Comparison of ENCODE assay signal across 30 mouse cellular contexts in genomic region chr6:120952475-120952874, GRCm38 (mm10).
"Had no signal": no experiment of that assay in that cellular context is flagged by ENCODE, and none has a peak within 500 bp of the region (broad histone marks: within the 10 kb centered on the region; RNA-seq: fewer than 3 reads in every experiment).

No protein-coding gene starts in this region.

- H3K27ac ChIP-seq: left cerebral cortex, adult 2 months; limb, embryonic 10.5 days; limb, embryonic 12.5 days; limb, embryonic 13.5 days; limb, embryonic 15.5 days; liver, embryonic 12.5 days; liver, embryonic 13.5 days; liver, embryonic 14.5 days; liver, embryonic 15.5 days; lung, embryonic 15.5 days; macrophage; midbrain, embryonic 10.5 days; midbrain, embryonic 12.5 days; midbrain, embryonic 13.5 days; midbrain, embryonic 15.5 days had no signal

- H3K4me1 ChIP-seq: limb, embryonic 10.5 days; limb, embryonic 12.5 days; limb, embryonic 13.5 days; limb, embryonic 15.5 days; lung, embryonic 15.5 days; midbrain, embryonic 10.5 days; midbrain, embryonic 12.5 days; midbrain, embryonic 13.5 days; midbrain, embryonic 15.5 days had no signal

- DNase-seq: left cerebral cortex, postnatal 4 days; liver; liver, embryonic 13.5 days; liver, postnatal 0 days; lung, adult 18-20 months; lung, adult 2 months; lung, embryonic 14.5 days; lung, postnatal 10 days; lung, postnatal 14 days; lung, postnatal 36 days; lung, postnatal 4 days; midbrain, embryonic 14.5 days had no signal

- H3K9ac ChIP-seq: limb, embryonic 12.5 days; limb, embryonic 13.5 days; limb, embryonic 15.5 days; liver, embryonic 12.5 days; liver, embryonic 13.5 days; liver, embryonic 14.5 days; liver, embryonic 15.5 days; liver, postnatal 0 days; lung, embryonic 14.5 days; lung, embryonic 15.5 days; midbrain, embryonic 12.5 days; midbrain, embryonic 13.5 days; midbrain, embryonic 15.5 days had no signal

- H3K4me2 ChIP-seq: limb, embryonic 12.5 days; limb, embryonic 13.5 days; limb, embryonic 15.5 days; liver, embryonic 11.5 days; liver, embryonic 12.5 days; liver, embryonic 13.5 days; liver, embryonic 15.5 days; lung, embryonic 14.5 days; lung, embryonic 15.5 days; midbrain, embryonic 12.5 days; midbrain, embryonic 13.5 days; midbrain, embryonic 15.5 days had no signal

- H3K4me3 ChIP-seq: left cerebral cortex, adult 2 months; limb, embryonic 10.5 days; limb, embryonic 12.5 days; limb, embryonic 13.5 days; limb, embryonic 15.5 days; liver, embryonic 12.5 days; liver, embryonic 13.5 days; liver, embryonic 15.5 days; lung, embryonic 15.5 days; megakaryocyte, embryonic 14.5 days; midbrain, embryonic 10.5 days; midbrain, embryonic 12.5 days; midbrain, embryonic 13.5 days; midbrain, embryonic 15.5 days; myocyte had no signal

- ATAC-seq: liver, embryonic 12.5 days; liver, postnatal 0 days; lung, postnatal 0 days; midbrain, embryonic 13.5 days; midbrain, embryonic 15.5 days had no signal

- H3K27me3 ChIP-seq: limb, embryonic 12.5 days; limb, embryonic 13.5 days; limb, embryonic 15.5 days; liver, embryonic 12.5 days; liver, embryonic 13.5 days; liver, embryonic 15.5 days; lung, embryonic 15.5 days; midbrain, embryonic 12.5 days; midbrain, embryonic 13.5 days; midbrain, embryonic 15.5 days had no signal

- H3K9me3 ChIP-seq: limb, embryonic 10.5 days; limb, embryonic 12.5 days; limb, embryonic 13.5 days; limb, embryonic 15.5 days; liver, embryonic 12.5 days; liver, embryonic 13.5 days; liver, embryonic 15.5 days; lung, embryonic 15.5 days; megakaryocyte, embryonic 14.5 days; midbrain, embryonic 10.5 days; midbrain, embryonic 12.5 days; midbrain, embryonic 13.5 days; midbrain, embryonic 15.5 days had no signal
